Mouse (Mus musculus) cerebral cortex, adult 2 months (tissue): ENCODE measurements around the gene Trmt2b.

Source experiments
- WGBS: fragments of 180-500 bp; shearing (Covaris S2); methylation state at CpG from one replicate; pipeline ENCODE4 v1.1.7; 2018; 5-methylcytosine and 5-hydroxymethylcytosine counted together

The Trmt2b gene

DNA sequence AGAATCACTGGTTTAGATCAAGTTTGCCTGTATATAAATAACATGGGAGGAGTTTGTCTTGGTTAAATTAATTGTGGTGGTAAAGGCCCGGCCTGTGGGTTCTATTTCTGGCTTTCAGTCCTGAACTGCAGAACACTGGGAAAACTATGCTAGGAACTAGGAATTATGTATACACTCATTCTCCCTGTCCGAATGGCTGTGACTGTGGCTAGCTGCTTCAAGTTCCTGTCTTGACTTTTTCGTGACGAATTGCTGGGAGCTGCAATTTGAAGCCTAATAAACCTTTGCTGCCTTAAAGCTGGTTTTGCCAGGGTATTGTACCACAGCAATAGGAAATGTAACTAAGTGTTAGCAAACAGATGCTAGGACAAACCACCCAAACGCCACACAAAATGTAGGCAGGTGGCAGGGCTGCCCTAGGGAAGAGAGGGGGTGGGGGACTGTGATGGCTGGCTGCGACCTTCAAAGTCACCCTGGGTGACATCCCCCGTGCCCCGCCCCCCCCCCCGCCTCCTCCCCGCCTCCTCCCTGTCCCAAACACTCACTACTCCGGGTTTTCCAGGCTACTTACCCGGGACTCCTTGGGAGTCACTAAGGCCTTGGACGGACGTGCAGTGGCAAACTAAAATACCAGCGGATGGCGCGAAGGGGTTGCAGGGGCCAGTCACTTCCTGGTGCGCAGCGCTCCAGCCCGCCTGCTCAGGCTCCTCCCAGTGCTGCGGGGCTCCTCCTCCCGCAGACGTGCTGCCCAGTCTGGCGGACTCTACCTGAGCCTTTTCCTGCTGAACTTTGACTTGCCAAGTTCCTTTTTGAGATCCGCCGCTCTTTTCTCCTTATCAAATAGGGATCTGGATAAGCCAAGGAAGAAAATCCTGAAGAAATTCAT is at the start of gene Trmt2b:
Gene Trmt2b (minus strand): TSS at position 710 of the 886 bp plus-strand sequence.
- 3% methylated on average over 21 of the region's 26 CpGs for WGBS

DNA sequence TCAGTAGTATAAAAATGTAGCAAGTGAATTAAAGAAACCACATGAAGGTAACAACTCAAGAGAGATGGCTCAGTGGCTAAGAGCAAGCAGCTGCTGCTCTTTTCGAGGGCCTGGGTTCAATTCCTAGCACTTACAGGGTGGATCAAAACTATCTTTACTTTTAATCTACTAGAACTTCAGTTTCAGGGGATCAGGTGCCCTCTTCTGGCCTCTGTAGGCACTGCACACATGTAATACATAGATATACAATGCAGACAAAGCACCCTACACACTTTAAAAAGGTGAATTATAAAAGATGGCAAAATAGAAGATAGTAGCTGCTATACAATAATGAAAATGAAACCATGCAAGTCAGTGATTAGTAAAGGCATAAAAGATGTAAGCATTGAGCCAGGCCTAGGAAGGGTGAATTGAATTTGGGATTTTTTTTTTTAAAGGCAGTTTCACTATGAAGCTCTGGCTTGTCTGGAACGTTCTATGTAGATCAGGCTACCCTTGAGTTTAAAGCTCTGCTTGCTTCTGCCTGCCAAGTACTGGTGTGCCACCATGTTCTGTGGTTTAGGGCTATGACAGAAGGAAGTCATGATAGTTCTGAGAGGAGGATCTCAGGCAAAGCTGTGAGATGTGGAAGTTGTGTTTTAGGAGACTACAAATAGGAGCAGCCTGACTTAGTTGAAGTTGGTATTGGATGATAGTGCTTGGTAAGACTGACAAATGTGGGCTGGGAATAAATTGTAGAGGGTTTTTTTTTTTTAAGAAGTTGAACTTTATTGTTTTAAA is 42.6 kb upstream of the Trmt2b start:
- 87% methylated on average over 2 of the region's 2 CpGs for WGBS

- WGBS: 97% methylated on average over 7 of the region's 7 CpGs
Observed at GRCm38 (mm10) chrX:134311193-134311592, 34.4 kb upstream of the Trmt2b start.

- WGBS: 4% methylated on average over 9 of the region's 9 CpGs
Observed at GRCm38 (mm10) chrX:134308275-134308634, 31.5 kb upstream of the Trmt2b start.

GRCm38 (mm10) chrX:134307534-134308274 is 30.9 kb upstream of the Trmt2b start, which contains the start of gene Cenpi:
Cenpi (plus strand) TSS chrX:134308084.
- whole genome bisulfite sequencing: 9% methylated on average over 36 of the region's 36 CpGs

- WGBS: 85% methylated on average over 1 of the region's 1 CpGs
Observed at GRCm38 (mm10) chrX:134303287-134303686, 26.5 kb upstream of the Trmt2b start.

DNA sequence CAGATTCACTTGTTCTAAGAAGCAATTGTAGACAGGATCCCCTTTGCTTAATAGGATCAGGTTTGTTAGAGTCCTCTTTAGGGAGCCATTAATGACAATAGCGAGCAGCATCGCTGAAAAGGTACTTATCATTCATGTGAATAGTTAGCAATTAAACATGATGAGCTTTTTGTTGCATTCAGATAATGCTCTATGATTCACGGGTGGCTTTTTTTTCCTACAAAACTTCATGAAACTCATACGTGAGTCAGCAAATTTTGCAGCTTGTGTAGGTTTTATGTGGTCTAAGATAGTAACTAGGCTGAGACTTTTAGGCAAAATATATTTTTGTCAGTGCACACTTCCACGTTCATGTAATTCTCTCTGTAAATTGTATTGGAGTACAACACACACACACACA is 23.4 kb upstream of the Trmt2b start:
- WGBS: 30% methylated on average over 5 of the region's 5 CpGs

DNA sequence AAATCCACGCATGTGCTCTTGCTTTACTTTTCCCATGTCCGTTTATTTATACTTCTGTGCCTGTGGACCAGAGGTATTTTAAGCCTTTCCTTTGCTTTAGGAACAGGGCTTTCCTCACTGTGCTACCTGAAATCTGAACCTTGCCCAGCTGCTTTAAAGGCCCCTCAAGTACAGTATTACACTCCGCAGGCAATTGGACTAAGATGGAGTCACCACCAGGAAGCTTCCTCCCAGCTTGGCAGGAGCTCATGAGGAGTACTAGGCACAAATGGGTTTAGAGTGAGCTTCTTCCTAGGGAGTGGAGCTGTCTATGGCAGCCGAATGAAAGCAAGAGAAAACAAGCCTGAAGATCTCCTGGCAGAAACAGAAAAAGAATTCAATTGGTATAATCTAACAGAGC is 20.4 kb upstream of the Trmt2b start:
- 25% methylated on average over 4 of the region's 4 CpGs for WGBS

DNA sequence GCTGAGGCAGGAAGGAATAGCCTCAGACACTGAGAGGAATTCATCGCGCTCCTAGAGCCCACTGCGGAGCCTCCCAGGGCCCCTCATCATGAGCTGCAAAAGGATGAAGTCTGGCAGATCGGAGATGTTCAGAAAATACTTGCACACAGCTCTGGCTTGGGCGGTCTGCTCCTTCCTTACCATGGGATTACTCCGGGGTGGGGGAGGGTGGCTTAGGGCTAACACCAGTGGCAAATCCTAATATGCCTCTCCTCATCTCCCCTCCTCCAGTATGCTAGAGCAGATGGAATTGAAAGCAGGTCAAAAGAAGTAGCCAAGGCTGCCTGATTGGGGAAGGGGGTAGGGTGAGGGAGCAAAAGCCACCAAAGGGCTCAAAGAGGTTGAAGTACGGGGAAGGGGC is 20.0 kb upstream of the Trmt2b start:
- WGBS: 17% methylated on average over 7 of the region's 7 CpGs

- 14% methylated on average over 9 of the region's 9 CpGs for WGBS
Observed at GRCm38 (mm10) chrX:134296301-134296700, 19.5 kb upstream of the Trmt2b start.

DNA sequence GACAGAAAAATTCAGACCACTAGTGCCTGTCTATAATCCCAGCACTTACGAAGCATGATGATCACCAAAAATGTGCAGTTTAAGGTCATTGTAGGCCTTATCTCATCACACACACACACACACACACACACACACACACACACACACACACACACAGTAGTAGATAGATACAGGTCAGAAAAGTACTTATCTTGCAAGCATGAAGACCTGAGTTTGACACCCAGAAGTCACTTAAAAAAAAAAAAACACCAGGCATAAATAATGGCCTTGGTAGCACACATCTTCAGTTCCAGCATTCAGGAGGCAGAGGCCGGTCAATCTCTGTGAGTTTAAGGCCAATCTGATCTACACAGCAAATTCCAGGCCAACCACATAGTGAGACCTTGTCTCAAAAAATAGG is 10.5 kb upstream of the Trmt2b start:
- 96% methylated on average over 2 of the region's 2 CpGs for WGBS

- 41% methylated on average over 4 of the region's 4 CpGs for WGBS
Observed at GRCm38 (mm10) chrX:134285791-134286190, 9.0 kb upstream of the Trmt2b start.

DNA sequence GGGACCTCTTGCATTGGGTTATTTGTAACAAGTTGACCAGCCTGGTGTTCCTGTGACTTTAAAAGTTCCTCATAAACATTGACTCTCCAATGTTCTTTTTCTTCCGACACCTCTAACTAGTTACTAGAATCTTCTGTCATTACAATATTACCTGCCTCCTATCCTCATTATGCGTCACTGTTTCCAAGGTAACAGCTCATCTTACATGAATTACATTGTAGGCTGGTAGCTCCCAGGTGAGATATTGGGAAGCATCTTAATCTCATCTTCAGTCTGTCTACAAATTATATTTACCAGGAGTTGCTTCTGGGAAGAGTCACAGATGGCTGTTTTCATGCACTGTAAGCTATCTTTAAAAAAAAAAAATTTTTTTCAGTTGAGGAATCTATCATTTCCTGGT is 8.3 kb upstream of the Trmt2b start:
- WGBS: 79% methylated on average over 2 of the region's 2 CpGs

DNA sequence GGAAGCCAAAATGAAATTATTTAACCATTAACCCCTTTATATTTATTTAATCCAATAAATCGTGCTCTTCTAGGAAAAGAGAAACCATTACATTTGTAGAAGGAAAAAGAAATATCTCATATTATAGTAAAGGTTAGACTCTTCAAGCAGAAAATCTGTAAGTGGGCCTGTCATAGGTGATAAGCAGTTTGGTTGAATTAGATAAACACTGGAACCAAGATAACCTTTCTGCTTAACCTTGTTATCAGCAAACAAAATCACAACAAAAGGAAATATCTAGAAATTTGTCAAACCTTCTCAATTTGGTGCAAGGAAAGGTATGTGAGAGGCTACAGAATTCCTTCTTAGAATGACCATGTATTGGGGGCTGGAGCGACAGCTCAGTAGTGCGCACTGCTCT is 3.7 kb upstream of the Trmt2b start:
- 96% methylated on average over 3 of the region's 3 CpGs for WGBS

DNA sequence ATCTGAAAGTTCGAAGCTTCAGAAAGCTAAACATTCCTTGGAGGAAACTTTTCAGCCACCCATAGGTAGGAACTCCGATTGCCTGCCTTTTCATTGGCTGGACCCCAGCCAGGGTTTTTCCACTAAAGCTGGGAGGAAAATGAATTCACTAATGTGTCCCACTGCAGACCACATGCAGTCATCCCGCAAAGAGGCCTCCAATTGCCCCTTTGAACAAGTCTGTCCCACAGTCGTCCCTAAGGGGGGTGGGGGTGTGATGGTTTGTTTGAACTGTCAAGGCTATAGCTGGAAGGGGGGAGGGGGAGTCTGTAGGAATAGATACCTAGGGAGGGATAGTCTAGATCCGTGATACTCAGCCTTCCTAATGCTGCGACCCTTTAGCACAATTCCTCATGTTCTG is 1.1 kb downstream of the Trmt2b start:
- WGBS: 45% methylated on average over 6 of the region's 6 CpGs

GRCm38 (mm10) chrX:134262129-134262528 is 14.7 kb downstream of the Trmt2b start:
- 81% methylated on average over 11 of the region's 11 CpGs for WGBS

- WGBS: 72% methylated on average over 5 of the region's 5 CpGs
Observed at GRCm38 (mm10) chrX:134261191-134261590, 15.6 kb downstream of the Trmt2b start.

DNA sequence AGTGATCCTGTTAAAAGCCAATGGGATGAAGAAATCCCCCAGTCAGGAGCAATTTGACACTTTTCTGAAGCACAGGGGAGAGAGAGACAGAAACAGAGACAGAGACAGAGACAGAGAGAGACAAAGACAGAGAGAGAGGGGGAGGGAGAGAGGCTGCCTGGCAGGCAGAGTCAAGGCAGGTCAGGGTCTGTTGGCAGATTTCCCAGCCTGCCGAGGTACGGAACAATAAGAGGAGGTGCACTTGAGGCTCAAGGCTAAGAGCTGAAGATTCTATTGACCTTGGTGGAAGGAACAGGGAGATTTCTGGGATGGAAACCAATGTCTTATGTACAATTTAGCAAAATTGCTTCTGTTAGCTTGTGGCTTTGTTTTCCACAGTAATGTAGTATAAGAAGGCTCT is 28.6 kb downstream of the Trmt2b start:
- WGBS: 45% methylated on average over 2 of the region's 2 CpGs

GRCm38 (mm10) chrX:134245946-134246345 is 30.8 kb downstream of the Trmt2b start:
- 82% methylated on average over 10 of the region's 10 CpGs for WGBS

DNA sequence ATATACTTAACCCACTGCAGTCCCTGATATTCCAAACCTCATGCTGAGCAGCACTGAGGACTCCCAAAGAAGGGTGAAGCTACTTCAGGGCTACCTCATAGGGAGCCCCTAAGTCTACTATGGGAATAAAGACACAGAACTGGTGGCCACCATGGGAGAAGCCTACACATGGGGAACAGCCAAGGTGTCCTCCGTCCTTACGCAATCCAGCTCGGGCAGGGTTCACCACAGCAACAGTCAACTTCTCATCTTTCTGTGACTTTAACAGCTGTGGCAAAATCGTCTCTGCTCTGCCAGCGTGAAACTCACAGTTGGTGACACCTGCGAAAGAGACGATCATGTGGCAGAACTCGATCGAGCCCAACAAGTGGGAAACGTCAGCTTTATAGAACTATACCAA is 38.5 kb downstream of the Trmt2b start:
- WGBS: 92% methylated on average over 10 of the region's 10 CpGs

DNA sequence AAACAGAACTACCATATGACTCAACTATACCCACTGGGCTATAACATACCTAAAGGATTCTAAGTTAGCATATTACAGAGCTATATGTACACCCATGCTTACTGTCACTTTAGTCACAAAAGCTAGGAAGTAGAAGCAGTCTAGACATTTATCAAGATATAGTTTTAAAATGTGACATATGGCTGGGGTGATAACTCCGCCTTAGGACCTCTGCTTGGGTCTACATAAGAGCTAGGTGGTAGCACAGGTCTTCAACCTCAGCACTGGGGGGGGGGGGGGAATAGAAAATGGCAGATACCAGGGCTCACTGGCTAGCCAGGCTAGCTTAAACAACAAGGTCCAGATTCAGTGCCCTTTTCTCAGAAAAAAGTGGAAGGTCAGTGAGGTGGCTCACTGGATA is 43.7 kb downstream of the Trmt2b start:
- WGBS: 100% methylated on average over 1 of the region's 1 CpGs

DNA sequence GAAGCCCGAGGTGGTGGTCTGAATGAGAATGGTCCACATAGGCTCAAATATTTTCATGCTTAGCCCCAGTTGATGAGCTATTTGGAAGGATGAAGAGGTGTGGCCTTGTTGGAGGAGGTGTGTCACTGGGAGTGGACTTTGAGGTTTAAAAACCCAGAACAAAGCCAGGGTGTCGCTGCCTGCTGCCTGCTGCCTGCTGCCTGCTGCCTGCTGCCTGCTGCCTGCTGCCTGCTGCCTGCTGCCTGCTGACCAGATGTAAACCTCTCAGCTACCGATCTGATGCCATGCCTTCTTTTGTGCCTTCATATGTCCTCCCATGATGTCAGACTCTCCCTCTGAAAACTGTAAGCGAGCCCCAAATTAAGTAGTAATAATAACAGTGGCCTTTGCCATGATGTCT is 54.9 kb downstream of the Trmt2b start, which contains the start of gene Nox1:
Gene Nox1 (minus strand): TSS at position 101 of the 400 bp plus-strand sequence.
- WGBS: 74% methylated on average over 4 of the region's 4 CpGs
